Mouse (Mus musculus): ENCODE measurements around the gene Olfr314. TPM values are rescaled to one million over a fixed set of nuclear protein-coding genes. Genes with fewer than 3 reads are reported as not detected.
A peak's percentile ranks its signal among the peaks of the same experiment; 100 is the strongest.
"Not testable (repeated sequence)": the region's sequence is repeated elsewhere in the genome, so short reads cannot be mapped to it uniquely, and the experiment has no call there.

The Olfr314 gene
- polyA plus RNA-seq (2015; fragmentation: Nextera tagmentation; extraction: Ambion mirVana): not detected in 2 replicates

DNA sequence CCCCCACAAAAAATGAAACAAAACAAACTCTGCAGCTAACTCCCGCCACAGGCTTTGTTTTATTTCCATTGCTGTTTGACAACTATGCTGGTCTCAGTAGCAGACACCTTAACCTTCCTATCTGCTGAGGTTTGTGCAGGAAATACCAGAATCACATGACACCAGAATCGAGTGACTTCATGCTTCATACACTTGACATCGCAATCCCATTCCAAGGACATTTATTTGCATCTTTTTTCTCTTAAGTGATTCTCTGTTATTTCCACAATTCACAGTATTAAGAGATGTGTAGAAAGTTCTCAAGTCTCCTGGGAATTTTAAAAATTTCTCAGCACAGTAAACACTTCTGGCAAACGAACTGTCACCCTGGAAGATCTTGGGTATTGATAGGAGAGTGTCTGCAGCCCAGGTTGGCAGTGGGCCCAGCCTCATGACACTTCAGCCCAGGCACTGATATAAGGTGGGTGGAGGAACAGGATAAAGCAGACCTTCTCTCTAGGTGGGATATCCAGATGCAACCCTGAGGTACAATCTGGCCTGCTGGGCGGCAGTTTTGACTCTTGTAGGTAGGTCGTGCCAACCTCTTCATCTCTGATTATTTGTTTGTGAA, at the start of gene Olfr314:
Gene Olfr314 (plus strand): TSS at position 473 of the 610 bp plus-strand sequence.
- Histone ChIP-seq H3K27ac (ENCODE audit: low read length) (no peak within 1 kb of the TSS), H3K4me3 (replicated peaks; ENCODE audit: low read length) (no peak within 1 kb of the TSS), H3K36me3 (ENCODE audit: control insufficient read depth, insufficient read depth) (no peaks in the 10 kb centered on the region), H3K9me3 (ENCODE audit: control insufficient read depth, low read length) (no peaks in the 10 kb centered on the region), H3K4me1 (replicated peaks; ENCODE audit: control insufficient read depth, insufficient read depth, low read length) (no peaks in the 10 kb centered on the region), H3K9ac (replicated peaks; ENCODE audit: low read depth, low read length) (no peak within 1 kb of the TSS), H3K4me2 (ENCODE audit: low read length) (no peak within 1 kb of the TSS), H3K27me3 (replicated peaks; ENCODE audit: control insufficient read depth, insufficient read depth, low read length) (no peaks in the 10 kb centered on the region)
- ATAC-seq: no peak
- WGBS: 80% methylated on average over 6 of the region's 6 CpGs

- Histone ChIP-seq H3K36me3 (ENCODE audit: control insufficient read depth, insufficient read depth) (no peaks in the 10 kb centered on the region), H3K4me2 (ENCODE audit: low read length) (no peak overlapping the region), H3K27ac (ENCODE audit: low read length) (no peak overlapping the region), H3K4me3 (replicated peaks; ENCODE audit: low read length) (no peak overlapping the region), H3K9ac (replicated peaks; ENCODE audit: low read depth, low read length) (no peak overlapping the region), H3K4me1 (replicated peaks; ENCODE audit: control insufficient read depth, insufficient read depth, low read length) (no peaks in the 10 kb centered on the region), H3K27me3 (replicated peaks; ENCODE audit: control insufficient read depth, insufficient read depth, low read length) (no peaks in the 10 kb centered on the region), H3K9me3 (ENCODE audit: control insufficient read depth, low read length) (no peaks in the 10 kb centered on the region)
- ATAC-seq: peak; percentile 63; the same call in 1 of the 2 replicates
- 42% methylated on average over 3 of the region's 3 CpGs for WGBS
These were observed 49.4 kb upstream of the Olfr314 start for GRCm38 (mm10) chr11:58733372-58733771.

DNA sequence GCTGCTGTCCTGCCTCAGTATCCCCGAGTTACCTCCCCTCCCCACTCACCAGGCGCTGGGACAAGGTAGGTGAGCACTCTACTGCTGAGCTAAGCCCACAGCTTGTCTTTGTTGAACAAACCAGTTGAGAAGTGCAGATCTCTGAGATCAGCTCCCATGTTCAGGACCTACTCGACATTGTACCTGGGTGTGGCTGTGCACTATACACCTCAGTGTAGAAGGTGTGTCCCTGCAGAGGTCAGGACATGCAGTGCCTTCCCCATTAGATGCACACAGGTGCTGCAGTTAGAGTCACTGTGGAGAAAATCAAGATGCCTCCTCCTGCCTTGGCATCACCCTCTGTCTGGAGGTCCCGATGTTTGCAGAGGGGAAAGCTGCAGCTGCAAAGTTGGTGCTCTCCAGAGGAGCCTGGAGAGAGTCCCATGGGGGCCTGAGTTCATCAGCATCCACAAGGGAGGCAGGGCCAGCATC, 43.9 kb upstream of the Olfr314 start, which contains the start of gene Olfr317:
Gene Olfr317 (minus strand): TSS at position 421 of the 471 bp plus-strand sequence.
- Histone ChIP-seq H3K9ac (replicated peaks; ENCODE audit: low read depth, low read length) (no peak within 1 kb of the TSS), H3K4me3 (replicated peaks; ENCODE audit: low read length) (no peak within 1 kb of the TSS), H3K9me3 (ENCODE audit: control insufficient read depth, low read length) (no peaks in the 10 kb centered on the region), H3K4me2 (ENCODE audit: low read length) (no peak within 1 kb of the TSS), H3K4me1 (replicated peaks; ENCODE audit: control insufficient read depth, insufficient read depth, low read length) (no peaks in the 10 kb centered on the region), H3K36me3 (ENCODE audit: control insufficient read depth, insufficient read depth) (no peaks in the 10 kb centered on the region), H3K27ac (ENCODE audit: low read length) (no peak within 1 kb of the TSS), H3K27me3 (replicated peaks; ENCODE audit: control insufficient read depth, insufficient read depth, low read length) (no peaks in the 10 kb centered on the region)
- 90% methylated on average over 4 of the region's 4 CpGs for WGBS
- no peak for ATAC-seq

- not testable (repeated sequence) for H3K27me3 ChIP-seq (replicated peaks; ENCODE audit: control insufficient read depth, insufficient read depth, low read length); H3K4me2 ChIP-seq (ENCODE audit: low read length); H3K4me3 ChIP-seq (replicated peaks; ENCODE audit: low read length); ATAC-seq; H3K36me3 ChIP-seq (ENCODE audit: control insufficient read depth, insufficient read depth); H3K4me1 ChIP-seq (replicated peaks; ENCODE audit: control insufficient read depth, insufficient read depth, low read length); H3K27ac ChIP-seq (ENCODE audit: low read length); H3K9ac ChIP-seq (replicated peaks; ENCODE audit: low read depth, low read length); H3K9me3 ChIP-seq (ENCODE audit: control insufficient read depth, low read length)
- WGBS: 83% methylated on average over 18 of the region's 18 CpGs
These were observed 31.7 kb upstream of the Olfr314 start for GRCm38 (mm10) chr11:58751096-58751495.

- H3K27me3 ChIP-seq (replicated peaks; ENCODE audit: control insufficient read depth, insufficient read depth, low read length): no peaks in the 10 kb centered on the region
- H3K36me3 ChIP-seq (ENCODE audit: control insufficient read depth, insufficient read depth): no peaks in the 10 kb centered on the region
- ATAC-seq: no peak
- no peaks in the 10 kb centered on the region for H3K9me3 ChIP-seq (ENCODE audit: control insufficient read depth, low read length)
- H3K9ac ChIP-seq (replicated peaks; ENCODE audit: low read depth, low read length): no peak within 1 kb of the TSS
- no peak within 1 kb of the TSS for H3K4me2 ChIP-seq (ENCODE audit: low read length)
- H3K4me1 ChIP-seq (replicated peaks; ENCODE audit: control insufficient read depth, insufficient read depth, low read length): no peaks in the 10 kb centered on the region
- 88% methylated on average over 2 of the region's 2 CpGs for WGBS
- H3K27ac ChIP-seq (ENCODE audit: low read length): no peak within 1 kb of the TSS
- no peak within 1 kb of the TSS for H3K4me3 ChIP-seq (replicated peaks; ENCODE audit: low read length)
These were observed 30.3 kb upstream of the Olfr314 start, which contains the start of gene Olfr316 for GRCm38 (mm10) chr11:58752434-58752833. TSS of gene Olfr316 (plus strand) at chr11:58752734.

GRCm38 (mm10) chr11:58772888-58773287, 9.9 kb upstream of the Olfr314 start, which contains the start of gene Olfr315:
TSS of gene Olfr315 (plus strand) at chr11:58773188.
- no peaks in the 10 kb centered on the region for H3K27me3 ChIP-seq (replicated peaks; ENCODE audit: control insufficient read depth, insufficient read depth, low read length)
- no peak within 1 kb of the TSS for H3K4me2 ChIP-seq (ENCODE audit: low read length)
- H3K9ac ChIP-seq (replicated peaks; ENCODE audit: low read depth, low read length): no peak within 1 kb of the TSS
- no peaks in the 10 kb centered on the region for H3K9me3 ChIP-seq (ENCODE audit: control insufficient read depth, low read length)
- H3K27ac ChIP-seq (ENCODE audit: low read length): no peak within 1 kb of the TSS
- no peak within 1 kb of the TSS for H3K4me3 ChIP-seq (replicated peaks; ENCODE audit: low read length)
- ATAC-seq: no peak
- no peaks in the 10 kb centered on the region for H3K36me3 ChIP-seq (ENCODE audit: control insufficient read depth, insufficient read depth)
- H3K4me1 ChIP-seq (replicated peaks; ENCODE audit: control insufficient read depth, insufficient read depth, low read length): no peaks in the 10 kb centered on the region

- Histone ChIP-seq H3K4me3 (replicated peaks; ENCODE audit: low read length) (no peak overlapping the region), H3K4me2 (ENCODE audit: low read length) (no peak overlapping the region), H3K9ac (replicated peaks; ENCODE audit: low read depth, low read length) (no peak overlapping the region), H3K27me3 (replicated peaks; ENCODE audit: control insufficient read depth, insufficient read depth, low read length) (no peaks in the 10 kb centered on the region), H3K27ac (ENCODE audit: low read length) (no peak overlapping the region), H3K4me1 (replicated peaks; ENCODE audit: control insufficient read depth, insufficient read depth, low read length) (no peaks in the 10 kb centered on the region; the same call in 1 of the 2 replicates), H3K36me3 (ENCODE audit: control insufficient read depth, insufficient read depth) (no peaks in the 10 kb centered on the region), H3K9me3 (ENCODE audit: control insufficient read depth, low read length) (no peaks in the 10 kb centered on the region)
- WGBS: 82% methylated on average over 2 of the region's 2 CpGs
- no peak for ATAC-seq
These were observed 1.4 kb downstream of the Olfr314 start for GRCm38 (mm10) chr11:58784182-58784581.

GRCm38 (mm10) chr11:58787651-58788050, 4.9 kb downstream of the Olfr314 start:
- no peaks in the 10 kb centered on the region for H3K36me3 ChIP-seq (ENCODE audit: control insufficient read depth, insufficient read depth)
- no peaks in the 10 kb centered on the region for H3K9me3 ChIP-seq (ENCODE audit: control insufficient read depth, low read length)
- H3K27ac ChIP-seq (ENCODE audit: low read length): no peak overlapping the region
- no peak overlapping the region for H3K9ac ChIP-seq (replicated peaks; ENCODE audit: low read depth, low read length)
- no peak overlapping the region for H3K4me2 ChIP-seq (ENCODE audit: low read length)
- WGBS: 89% methylated on average over 10 of the region's 10 CpGs
- no peak overlapping the region for H3K4me3 ChIP-seq (replicated peaks; ENCODE audit: low read length)
- H3K27me3 ChIP-seq (replicated peaks; ENCODE audit: control insufficient read depth, insufficient read depth, low read length): no peaks in the 10 kb centered on the region
- no peak for ATAC-seq
- no peaks in the 10 kb centered on the region; the same call in 1 of the 2 replicates for H3K4me1 ChIP-seq (replicated peaks; ENCODE audit: control insufficient read depth, insufficient read depth, low read length)

- Histone ChIP-seq H3K36me3 (ENCODE audit: control insufficient read depth, insufficient read depth) (no peaks in the 10 kb centered on the region), H3K9me3 (ENCODE audit: control insufficient read depth, low read length) (no peaks in the 10 kb centered on the region), H3K4me1 (replicated peaks; ENCODE audit: control insufficient read depth, insufficient read depth, low read length) (no peaks in the 10 kb centered on the region; the same call in 1 of the 2 replicates), H3K4me2 (ENCODE audit: low read length) (no peak overlapping the region), H3K4me3 (replicated peaks; ENCODE audit: low read length) (no peak overlapping the region), H3K27ac (ENCODE audit: low read length) (no peak overlapping the region), H3K27me3 (replicated peaks; ENCODE audit: control insufficient read depth, insufficient read depth, low read length) (no peaks in the 10 kb centered on the region), H3K9ac (replicated peaks; ENCODE audit: low read depth, low read length) (no peak overlapping the region)
- ATAC-seq: no peak
- WGBS: 88% methylated on average over 8 of the region's 8 CpGs
These were observed 5.6 kb downstream of the Olfr314 start for GRCm38 (mm10) chr11:58788346-58788745.
